Comparison of ENCODE assay signal across 9 mouse cellular contexts in the genomic region with DNA sequence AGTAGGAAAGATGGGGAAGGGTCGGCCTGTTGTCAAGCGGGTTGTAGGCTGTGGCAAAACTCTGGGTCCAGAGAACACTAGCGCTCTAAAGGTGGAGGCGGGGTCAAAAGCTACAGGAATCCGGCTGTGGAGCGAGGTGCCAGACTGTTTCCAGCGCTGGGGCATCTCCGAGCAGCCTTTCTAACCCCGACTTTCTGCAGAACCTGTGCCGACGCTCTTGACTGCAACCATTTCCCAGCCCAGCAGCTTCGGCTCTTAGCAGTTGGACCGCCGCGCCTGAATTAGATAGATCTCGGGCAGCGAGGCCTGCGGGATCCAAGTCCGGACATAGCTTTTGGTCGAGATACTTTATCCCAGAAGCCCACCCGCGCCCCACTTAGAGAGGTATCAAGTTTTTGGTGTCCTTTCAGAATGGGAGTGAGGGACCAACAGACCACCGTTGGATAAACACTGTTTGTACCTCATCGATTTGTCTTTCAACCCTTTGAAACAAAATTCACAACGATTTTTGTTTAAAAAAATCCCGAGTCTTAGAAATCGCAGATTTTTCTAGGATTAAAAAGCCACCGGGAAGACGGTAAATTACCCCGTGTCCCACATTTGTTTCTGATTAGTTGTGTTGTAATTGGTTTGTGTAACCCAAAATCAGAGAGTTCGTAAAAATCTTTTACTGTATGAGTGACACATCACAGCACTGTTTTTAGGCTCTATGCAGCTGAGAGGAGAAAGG. TPM values are rescaled to one million over a fixed set of nuclear protein-coding genes. Genes with fewer than 3 reads are reported as not detected.
DNase-seq lines count a peak whose midpoint lies in the region; ATAC-seq and TF ChIP-seq lines count a peak whose summit lies in the region.
"Had no signal": no experiment of that assay in that cellular context is flagged by ENCODE, and none has a peak within 500 bp of the region (broad histone marks: within the 10 kb centered on the region; RNA-seq: fewer than 3 reads in every experiment).

No protein-coding gene starts in this region.

- H3K4me2 ChIP-seq in forebrain, embryonic 16.5 days (ENCODE audit: low read length): peak overlapping the region; percentile 80
- H3K4me2 ChIP-seq in kidney, postnatal 0 days (ENCODE audit: low read length): no peak overlapping the region

- no peak overlapping the region; the same call in 1 of the 2 replicates for H3K9ac ChIP-seq in forebrain, embryonic 16.5 days (replicated peaks; ENCODE audit: low read depth, low read length)
- no peak overlapping the region for H3K9ac ChIP-seq in kidney, postnatal 0 days (ENCODE audit: low read depth, low read length)

- no peak overlapping the region for H3K27ac ChIP-seq in forebrain, embryonic 16.5 days (ENCODE audit: low read length)
- no peak overlapping the region for H3K27ac ChIP-seq in kidney, postnatal 0 days

- no peaks in the 10 kb centered on the region for H3K36me3 ChIP-seq in forebrain, embryonic 16.5 days (ENCODE audit: control insufficient read depth, insufficient read depth)
- H3K36me3 ChIP-seq in kidney, postnatal 0 days (ENCODE audit: insufficient read depth, low read length): no peaks in the 10 kb centered on the region

- peak; percentile 28 for DNase-seq in cerebellum, adult 8-10 months
- no peak for DNase-seq in cerebellum, adult 9-10 months
- DNase-seq in CD4-positive helper T cell, adult 2 months (ENCODE audit: low read depth, low spot score): peak; percentile 17
- peak; percentile 19 for DNase-seq in kidney, postnatal 0 days (ENCODE audit: low spot score)
- DNase-seq in retina, postnatal 1 day: peak; percentile 49
- DNase-seq in layer of hippocampus, adult 9-11 months: no peak
- no peak for DNase-seq in layer of hippocampus, adult 9-10 months (ENCODE audit: low spot score)

- H3K4me1 ChIP-seq in forebrain, embryonic 16.5 days (replicated peaks; ENCODE audit: control insufficient read depth, insufficient read depth, low read length): peaks cover 28% of the 10 kb centered on the region
- peaks cover 18% of the 10 kb centered on the region for H3K4me1 ChIP-seq in kidney, postnatal 0 days (replicated peaks; ENCODE audit: insufficient read depth, low read length)

- H3K27me3 ChIP-seq in forebrain, embryonic 16.5 days (replicated peaks; ENCODE audit: control insufficient read depth, insufficient read depth, low read length): peaks cover 52% of the 10 kb centered on the region
- peaks cover 59% of the 10 kb centered on the region for H3K27me3 ChIP-seq in kidney, postnatal 0 days (ENCODE audit: insufficient read depth, low read length)

- peak overlapping the region; percentile 51 for H3K4me3 ChIP-seq in forebrain, embryonic 16.5 days (replicated peaks; ENCODE audit: low read length)
- no peak overlapping the region for H3K4me3 ChIP-seq in kidney, postnatal 0 days (replicated peaks; ENCODE audit: low read depth, low read length)

- H3K9me3 ChIP-seq in forebrain, embryonic 16.5 days (ENCODE audit: control insufficient read depth, low read length): no peaks in the 10 kb centered on the region
- no peaks in the 10 kb centered on the region for H3K9me3 ChIP-seq in kidney, postnatal 0 days (replicated peaks; ENCODE audit: low read length)

- TF ChIP-seq CTCF in kidney, postnatal 0 days (IDR thresholded peaks at IDR 0.05; ENCODE audit: low read depth): no peak

- WGBS in forebrain, embryonic 16.5 days: 3% methylated on average over 31 of the region's 31 CpGs
- 2% methylated on average over 31 of the region's 31 CpGs for WGBS in kidney, postnatal 0 days

- ATAC-seq in forebrain, embryonic 16.5 days: no peak
- no peak for ATAC-seq in kidney, postnatal 0 days (replicated peaks; ENCODE audit: low FRiP score, low read depth)

RNA-seq across cellular contexts. Expression of gene Isl2, which starts 1.4 kb away (rescaled TPM):
- polyA plus RNA-seq in forebrain, embryonic 16.5 days (2015; fragmentation: Nextera tagmentation; extraction: Ambion mirVana): 0.18 and 0.37 TPM in 2 replicates
- not detected in 2 replicates for polyA plus RNA-seq in kidney, postnatal 0 days (2015; fragmentation: Nextera tagmentation; extraction: Ambion mirVana)
- polyA plus RNA-seq: liver, adult 2 months had no signal

RNA-seq across cellular contexts. Expression of gene Etfa, which starts 27.8 kb away (rescaled TPM):
- 87.3 and 93.0 TPM in 2 replicates for polyA plus RNA-seq in forebrain, embryonic 16.5 days (2015; fragmentation: Nextera tagmentation; extraction: Ambion mirVana)
- polyA plus RNA-seq in kidney, postnatal 0 days (2015; fragmentation: Nextera tagmentation; extraction: Ambion mirVana): 372 and 395 TPM in 2 replicates

Comparison
In these comparisons a context has a peak if more than half of its experiments do, and no peak if none do; other contexts are left out.
1. DNase-seq: peak in cerebellum, adult 8-10 months (single experiment), CD4-positive helper T cell, adult 2 months (single experiment), kidney, postnatal 0 days (single experiment) and retina, postnatal 1 day (single experiment); none in cerebellum, adult 9-10 months (single experiment), layer of hippocampus, adult 9-11 months (single experiment) and layer of hippocampus, adult 9-10 months (single experiment).